Mouse (Mus musculus): Measurements from ENCODE around the gene Dolpp1. TPM values are rescaled to one million over a fixed set of nuclear protein-coding genes. Genes with fewer than 3 reads are reported as not detected.

The Dolpp1 gene
- total RNA-seq, 2 experiments from 2014 or later: 18.2 to 18.7 TPM

GRCm38 (mm10) chr2:30377721-30378120, 14.3 kb upstream of the Dolpp1 start:
- DNase-seq: no peak

GRCm38 (mm10) chr2:30379307-30379706, 12.7 kb upstream of the Dolpp1 start:
- no peak for DNase-seq

GRCm38 (mm10) chr2:30380564-30381376, 11.3 kb upstream of the Dolpp1 start:
- peak in 1 of 2 experiments; percentile 38 for DNase-seq

- no peak for DNase-seq
Observed at GRCm38 (mm10) chr2:30381377-30381725, 10.7 kb upstream of the Dolpp1 start.

- DNase-seq: no peak
Observed at GRCm38 (mm10) chr2:30384814-30385213, 7.2 kb upstream of the Dolpp1 start.

- no peak for DNase-seq
Observed at GRCm38 (mm10) chr2:30385591-30385990, 6.5 kb upstream of the Dolpp1 start.

- DNase-seq: no peak
Observed at GRCm38 (mm10) chr2:30386913-30387312, 5.1 kb upstream of the Dolpp1 start.

- DNase-seq: no peak
Observed at GRCm38 (mm10) chr2:30389000-30389399, 3.1 kb upstream of the Dolpp1 start.

- DNase-seq: peak; percentile 85
Observed at GRCm38 (mm10) chr2:30392577-30393369, 719 bp downstream of the Dolpp1 start.

- DNase-seq: no peak
Observed at GRCm38 (mm10) chr2:30393370-30393656, 1.3 kb downstream of the Dolpp1 start.

- no peak for DNase-seq
Observed at GRCm38 (mm10) chr2:30395757-30396156, 3.7 kb downstream of the Dolpp1 start.

- DNase-seq: no peak
Observed at GRCm38 (mm10) chr2:30396246-30396645, 4.2 kb downstream of the Dolpp1 start.

- no peak for DNase-seq
Observed at GRCm38 (mm10) chr2:30397986-30398512, 6.0 kb downstream of the Dolpp1 start.

- no peak for DNase-seq
Observed at GRCm38 (mm10) chr2:30399191-30400171, 7.4 kb downstream of the Dolpp1 start.

- no peak for DNase-seq
Observed at GRCm38 (mm10) chr2:30401581-30401980, 9.5 kb downstream of the Dolpp1 start.

GRCm38 (mm10) chr2:30402351-30402826, 10.3 kb downstream of the Dolpp1 start:
- no peak for DNase-seq

GRCm38 (mm10) chr2:30402843-30403242, 10.8 kb downstream of the Dolpp1 start:
- DNase-seq: no peak

GRCm38 (mm10) chr2:30403870-30404269, 11.8 kb downstream of the Dolpp1 start:
- DNase-seq: no peak

- DNase-seq: no peak
Observed at GRCm38 (mm10) chr2:30407221-30407620, 15.2 kb downstream of the Dolpp1 start.

GRCm38 (mm10) chr2:30407778-30408177, 15.7 kb downstream of the Dolpp1 start:
- no peak for DNase-seq

GRCm38 (mm10) chr2:30408452-30409100, 16.5 kb downstream of the Dolpp1 start:
- DNase-seq: no peak
